Mouse (Mus musculus) hindbrain, embryonic 10.5 days (tissue): ENCODE measurements around the gene Wnk4. TPM values are rescaled to one million over a fixed set of nuclear protein-coding genes. Genes with fewer than 3 reads are reported as not detected.

ENCODE experiments used
- DNase-seq: peaks from one replicate; pipeline ENCODE4 v3.0.0-alpha.2; 2017; ENCODE audit warnings: low spot score
- H3K27ac ChIP-seq: fragments of 300-500 bp; sonication (generic); 2 replicates; pipeline ENCODE4 v1.5.1; 2016; ENCODE audit warnings: mild to moderate bottlenecking, moderate library complexity
- H3K27me3 ChIP-seq: fragments of 300-500 bp; sonication (generic); 2 replicates; pipeline ENCODE4 v1.6.1; 2016; ENCODE audit warnings: mild to moderate bottlenecking; ENCODE audit not compliant: poor library complexity, insufficient read depth, severe bottlenecking
- H3K36me3 ChIP-seq: fragments of 300-500 bp; sonication (generic); 2 replicates; pipeline ENCODE4 v1.6.1; 2016; ENCODE audit warnings: mild to moderate bottlenecking, moderate library complexity
- H3K4me1 ChIP-seq: fragments of 300-500 bp; sonication (generic); replicated peaks from 2 replicates; pipeline ENCODE4 v1.6.1; 2016; ENCODE audit warnings: mild to moderate bottlenecking
- H3K4me3 ChIP-seq: fragments of 300-500 bp; sonication (generic); 2 replicates; pipeline ENCODE4 v1.5.1; 2016; ENCODE audit warnings: mild to moderate bottlenecking, moderate library complexity
- H3K9me3 ChIP-seq: fragments of 300-500 bp; sonication (generic); 2 replicates; pipeline ENCODE4 v1.6.1; 2016; ENCODE audit warnings: mild to moderate bottlenecking, moderate library complexity
- WGBS: fragments of 180-500 bp; shearing (Covaris S2); methylation state at CpG from one replicate; pipeline ENCODE4 v1.1.7; 2016; 5-methylcytosine and 5-hydroxymethylcytosine counted together
- polyA plus RNA-seq: library from polyadenylated mRNA; unstranded; fragments of >200 nt; fragmentation: Nextera tagmentation; extraction: Ambion mirVana; gene quantifications from 2 replicates; pipeline ENCODE4 v1.2.1, GENCODE M21; 2016

Wnk4 gene
- polyA plus RNA-seq, 1 experiment from 2014 or later = 6.7 TPM

- H3K4me1 ChIP-seq = no peaks in the 10 kb centered on the region
- no peak overlapping the region for H3K4me3 ChIP-seq
- H3K36me3 ChIP-seq = peaks cover 100% of the 10 kb centered on the region
- no peaks in the 10 kb centered on the region for H3K9me3 ChIP-seq
- H3K27ac ChIP-seq = no peak overlapping the region
- 97% methylated on average over 8 of the region's 8 CpGs for WGBS
- DNase-seq = no peak
- no peaks in the 10 kb centered on the region for H3K27me3 ChIP-seq
Observed at GRCm38 (mm10) chr11:101291231-101291630, 30.9 kb downstream of the Wnk4 start.

GRCm38 (mm10) chr11:101295191-101295590 lies 34.8 kb downstream of the Wnk4 start:
- Histone ChIP-seq H3K9me3 (no peaks in the 10 kb centered on the region), H3K27ac (no peak overlapping the region), H3K4me1 (peaks cover 1% of the 10 kb centered on the region), H3K4me3 (no peak overlapping the region), H3K27me3 (no peaks in the 10 kb centered on the region), H3K36me3 (peaks cover 95% of the 10 kb centered on the region)
- WGBS = 93% methylated on average over 8 of the region's 8 CpGs
- no peak for DNase-seq

DNA sequence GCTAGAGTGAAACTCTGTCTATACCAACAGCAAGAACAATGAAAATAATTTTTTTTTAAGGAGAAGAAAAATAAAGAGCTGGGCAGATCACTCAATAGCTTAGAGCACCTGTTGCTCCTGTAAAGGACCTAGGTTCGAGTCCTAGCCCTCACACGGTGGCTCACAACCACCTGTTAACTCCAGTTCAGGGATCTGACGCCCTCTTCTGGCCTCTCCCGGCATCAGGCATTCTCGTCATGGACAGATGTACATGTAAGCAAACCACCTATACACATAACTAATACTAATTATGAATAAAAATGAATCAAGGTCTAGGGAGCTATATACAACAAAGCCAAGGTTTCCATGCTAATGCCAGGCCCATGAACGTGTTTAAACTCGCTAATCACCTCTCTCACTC lies 40.5 kb downstream of the Wnk4 start:
- Histone ChIP-seq H3K4me3 (peak overlapping the region; percentile 89), H3K36me3 (peaks cover 38% of the 10 kb centered on the region), H3K4me1 (peaks cover 18% of the 10 kb centered on the region), H3K27ac (no peak overlapping the region), H3K9me3 (no peaks in the 10 kb centered on the region), H3K27me3 (no peaks in the 10 kb centered on the region)
- no peak for DNase-seq
- whole genome bisulfite sequencing = 68% methylated on average over 7 of the region's 7 CpGs

GRCm38 (mm10) chr11:101301299-101302003 lies 41.1 kb downstream of the Wnk4 start:
- H3K36me3 ChIP-seq = peaks cover 33% of the 10 kb centered on the region
- peak overlapping the region; percentile 89 for H3K4me3 ChIP-seq
- H3K27ac ChIP-seq = peak overlapping the region; percentile 88
- DNase-seq = no peak
- peaks cover 18% of the 10 kb centered on the region for H3K4me1 ChIP-seq
- WGBS = 14% methylated on average over 26 of the region's 26 CpGs
- H3K27me3 ChIP-seq = no peaks in the 10 kb centered on the region
- no peaks in the 10 kb centered on the region for H3K9me3 ChIP-seq

DNA sequence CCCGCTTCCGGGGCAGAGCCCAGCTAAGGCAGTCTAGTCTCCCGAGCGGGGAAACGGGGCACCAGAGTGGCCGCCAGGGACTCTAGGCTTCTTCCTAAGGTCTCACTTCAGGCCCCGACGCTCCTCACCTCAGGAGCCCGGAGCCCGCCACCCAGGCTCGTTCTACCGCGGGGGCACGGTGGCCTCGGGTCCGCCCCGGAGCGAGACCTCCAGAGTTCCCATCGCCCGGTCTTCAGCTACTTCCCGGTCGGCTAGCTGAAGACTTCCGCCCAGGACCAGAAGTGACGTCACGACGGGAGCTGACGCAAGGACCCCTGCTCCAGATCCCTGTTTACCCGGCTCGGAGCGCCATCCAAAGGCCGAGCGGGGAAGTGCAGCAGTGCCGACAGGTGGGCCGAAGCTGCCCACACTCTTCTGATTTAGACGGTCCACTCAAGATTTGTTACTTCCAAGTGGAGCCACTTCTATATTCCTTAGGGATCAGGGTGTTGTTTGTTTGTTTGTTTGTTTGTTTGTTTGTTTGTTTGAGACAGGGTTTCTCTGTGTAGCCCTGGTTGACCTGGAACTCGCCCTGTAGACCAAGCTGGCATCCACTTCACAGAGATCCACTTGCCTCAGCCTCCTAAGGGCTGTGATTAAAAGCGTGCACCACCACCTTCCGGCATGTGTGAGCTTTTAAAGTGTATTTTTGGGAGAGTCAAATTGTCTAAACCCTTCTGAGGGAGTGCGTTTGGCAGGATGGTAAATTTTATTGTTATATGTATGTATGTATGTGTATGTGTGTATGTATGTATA lies 41.8 kb downstream of the Wnk4 start, which contains the start of gene Becn1:
TSS of gene Becn1 (minus strand) at position 283 of the 795 bp plus-strand sequence.
- Histone ChIP-seq H3K9me3 (no peaks in the 10 kb centered on the region), H3K27me3 (no peaks in the 10 kb centered on the region; the same call in 1 of the 2 replicates), H3K27ac (peak within 1 kb of the TSS; percentile 88), H3K4me1 (peaks cover 18% of the 10 kb centered on the region), H3K36me3 (peaks cover 27% of the 10 kb centered on the region), H3K4me3 (peak within 1 kb of the TSS; percentile 89)
- DNase-seq = peak; percentile 96
- 7% methylated on average over 39 of the region's 39 CpGs for WGBS

DNA sequence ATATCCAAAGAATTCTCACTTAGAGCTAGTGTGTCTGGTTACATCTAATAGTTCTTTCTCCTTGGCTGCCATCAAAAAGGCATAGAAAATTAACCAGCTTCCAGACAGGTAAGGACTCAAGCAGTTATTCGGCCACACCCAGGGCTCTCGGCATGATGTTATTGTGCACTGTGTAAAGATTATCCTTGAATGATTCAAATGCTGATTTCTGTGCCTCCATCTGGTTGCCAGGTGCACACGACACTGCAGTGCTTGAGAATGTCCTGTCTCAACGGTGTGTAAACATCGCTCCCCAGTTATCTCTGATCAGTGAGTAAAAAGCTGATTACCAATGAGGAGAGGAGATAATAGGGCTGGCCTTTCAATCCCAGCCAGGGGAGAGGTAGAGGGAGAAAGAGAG lies 47.4 kb downstream of the Wnk4 start:
- Histone ChIP-seq H3K4me1 (no peaks in the 10 kb centered on the region), H3K27me3 (peaks cover 4% of the 10 kb centered on the region; the same call in 1 of the 2 replicates), H3K9me3 (no peaks in the 10 kb centered on the region), H3K27ac (no peak overlapping the region), H3K36me3 (no peaks in the 10 kb centered on the region), H3K4me3 (no peak overlapping the region)
- 45% methylated on average over 5 of the region's 5 CpGs for WGBS
- DNase-seq = no peak

- 91% methylated on average over 3 of the region's 3 CpGs for WGBS
- 0 out of 2 replicates have a peak, but pooled peaks cover 3% of the 10 kb centered on the region for H3K4me1 ChIP-seq
- H3K27me3 ChIP-seq = peaks cover 4% of the 10 kb centered on the region; the same call in 1 of the 2 replicates
- H3K36me3 ChIP-seq = no peaks in the 10 kb centered on the region
- no peak overlapping the region for H3K4me3 ChIP-seq
- no peak for DNase-seq
- H3K9me3 ChIP-seq = no peaks in the 10 kb centered on the region
- no peak overlapping the region for H3K27ac ChIP-seq
Observed at GRCm38 (mm10) chr11:101311083-101311482, 50.7 kb downstream of the Wnk4 start.

- Histone ChIP-seq H3K27me3 (peaks cover 4% of the 10 kb centered on the region; the same call in 1 of the 2 replicates), H3K27ac (no peak overlapping the region), H3K36me3 (no peaks in the 10 kb centered on the region), H3K4me1 (peaks cover 9% of the 10 kb centered on the region), H3K4me3 (no peak overlapping the region), H3K9me3 (no peaks in the 10 kb centered on the region)
- WGBS = 81% methylated on average over 3 of the region's 3 CpGs
- no peak for DNase-seq
Observed at GRCm38 (mm10) chr11:101312150-101312549, 51.8 kb downstream of the Wnk4 start.

DNA sequence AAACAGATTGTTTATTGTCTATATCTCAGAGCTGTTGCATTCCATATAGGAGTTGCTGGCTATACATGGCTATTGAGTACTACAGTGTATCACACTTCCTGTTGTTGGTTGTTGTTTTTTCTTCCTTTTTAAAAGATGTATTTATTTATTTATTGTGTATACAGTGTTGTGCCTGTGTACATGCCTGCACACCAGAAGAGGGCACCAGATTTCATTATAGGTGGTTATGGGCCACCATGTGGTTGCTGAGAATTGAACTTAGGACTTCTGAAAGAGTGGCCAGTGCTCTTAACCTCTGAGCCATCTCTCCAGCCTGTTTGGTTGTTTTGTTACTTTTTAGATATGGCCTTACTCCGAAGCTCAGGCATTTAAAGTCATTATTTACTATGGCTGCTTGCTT lies 54.2 kb downstream of the Wnk4 start:
- 100% methylated on average over 1 of the region's 1 CpGs for WGBS
- Histone ChIP-seq H3K9me3 (no peaks in the 10 kb centered on the region), H3K4me3 (no peak overlapping the region), H3K27me3 (no peaks in the 10 kb centered on the region), H3K27ac (no peak overlapping the region), H3K36me3 (peaks cover 20% of the 10 kb centered on the region), H3K4me1 (peaks cover 17% of the 10 kb centered on the region)
- DNase-seq = no peak

GRCm38 (mm10) chr11:101315082-101315650 lies 54.8 kb downstream of the Wnk4 start:
- Histone ChIP-seq H3K27ac (peak overlapping the region; percentile 90), H3K9me3 (no peaks in the 10 kb centered on the region), H3K4me3 (peak overlapping the region; percentile 94), H3K27me3 (no peaks in the 10 kb centered on the region), H3K36me3 (peaks cover 26% of the 10 kb centered on the region), H3K4me1 (peaks cover 17% of the 10 kb centered on the region)
- no peak for DNase-seq
- WGBS = 83% methylated on average over 8 of the region's 8 CpGs

GRCm38 (mm10) chr11:101315665-101316500 lies 55.5 kb downstream of the Wnk4 start, which contains the start of gene Psme3:
Gene Psme3, plus strand, starts transcription at chr11:101316213.
- H3K9me3 ChIP-seq = no peaks in the 10 kb centered on the region
- peak within 1 kb of the TSS; percentile 90 for H3K27ac ChIP-seq
- H3K27me3 ChIP-seq = no peaks in the 10 kb centered on the region

GRCm38 (mm10) chr11:101316501-101316917 lies 56.1 kb downstream of the Wnk4 start:
- Histone ChIP-seq H3K27me3 (no peaks in the 10 kb centered on the region), H3K4me3 (peak overlapping the region; percentile 94), H3K4me1 (peaks cover 17% of the 10 kb centered on the region), H3K9me3 (no peaks in the 10 kb centered on the region), H3K27ac (peak overlapping the region; percentile 90), H3K36me3 (peaks cover 39% of the 10 kb centered on the region)
- no peak for DNase-seq
- WGBS = under 1% methylated on average over 17 of the region's 17 CpGs

More at GRCm38 (mm10) chr11:101315665-101316500, 55.5 kb downstream of the Wnk4 start, which contains the start of gene Psme3:
- DNase-seq = peak; percentile 96
- WGBS = under 1% methylated on average over 62 of the region's 62 CpGs
- Histone ChIP-seq H3K4me1 (peaks cover 17% of the 10 kb centered on the region), H3K36me3 (peaks cover 33% of the 10 kb centered on the region), H3K4me3 (peak within 1 kb of the TSS; percentile 94)
